Mouse (Mus musculus): ENCODE results near the gene AI837181. TPM values are rescaled to one million over a fixed set of nuclear protein-coding genes. Genes with fewer than 3 reads are reported as not detected.

Gene AI837181
- 10 to 100 TPM; 35.9 to 38.9 TPM for polyA plus RNA-seq (2017; shearing (Covaris generic))

DNA sequence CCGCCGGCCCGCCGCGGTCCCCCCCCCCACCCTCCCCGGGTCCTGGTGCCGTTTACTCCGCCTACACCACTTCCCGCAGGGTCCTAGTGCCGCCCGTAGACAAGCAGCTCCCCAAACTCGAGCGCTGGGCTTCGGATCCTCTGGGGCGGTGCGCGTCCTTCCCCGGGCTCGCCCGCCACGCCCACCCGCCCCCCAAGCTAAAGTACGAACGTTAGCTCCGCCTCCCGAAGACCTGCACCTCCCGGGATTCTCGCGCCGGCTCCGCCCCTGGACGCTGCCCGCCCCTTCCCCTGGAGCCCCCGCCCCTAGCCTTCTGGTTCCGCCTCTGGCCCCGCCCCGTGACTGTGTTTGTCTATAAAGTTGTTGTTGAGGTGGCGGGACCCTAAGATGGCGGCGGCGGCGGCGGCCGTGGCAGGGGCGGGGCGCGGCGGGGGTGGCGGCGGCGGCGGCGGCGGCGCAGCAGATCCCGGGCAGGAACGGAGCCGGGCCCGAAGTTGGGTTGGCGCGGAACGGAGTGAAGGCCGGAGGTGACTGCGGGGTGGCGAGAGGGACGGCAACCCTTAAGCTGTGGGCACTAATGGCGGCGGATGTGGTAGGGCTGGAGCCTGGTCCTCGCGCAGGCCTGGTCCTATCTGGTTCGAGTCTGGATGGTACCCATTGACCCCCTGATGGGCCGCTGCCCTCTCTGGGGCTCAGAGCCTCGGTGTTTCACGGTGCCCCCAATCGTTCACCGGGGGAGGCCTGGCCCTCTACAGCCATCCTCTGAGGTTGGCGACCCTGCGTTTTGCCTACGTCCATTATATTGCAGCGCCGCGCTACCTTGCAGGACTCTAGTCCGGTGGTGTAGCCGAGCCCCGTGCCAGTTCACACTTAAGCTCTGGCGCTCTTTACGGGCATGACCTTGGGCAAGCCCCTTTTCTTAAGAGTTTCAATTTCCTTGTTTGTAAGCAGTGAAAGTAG, at the start of gene AI837181, which contains the start of gene Drap1:
Gene AI837181, plus strand, starts transcription at position 363 of the 960 bp plus-strand sequence.
Gene Drap1, minus strand, starts transcription at position 198 of the 960 bp plus-strand sequence.

DNA sequence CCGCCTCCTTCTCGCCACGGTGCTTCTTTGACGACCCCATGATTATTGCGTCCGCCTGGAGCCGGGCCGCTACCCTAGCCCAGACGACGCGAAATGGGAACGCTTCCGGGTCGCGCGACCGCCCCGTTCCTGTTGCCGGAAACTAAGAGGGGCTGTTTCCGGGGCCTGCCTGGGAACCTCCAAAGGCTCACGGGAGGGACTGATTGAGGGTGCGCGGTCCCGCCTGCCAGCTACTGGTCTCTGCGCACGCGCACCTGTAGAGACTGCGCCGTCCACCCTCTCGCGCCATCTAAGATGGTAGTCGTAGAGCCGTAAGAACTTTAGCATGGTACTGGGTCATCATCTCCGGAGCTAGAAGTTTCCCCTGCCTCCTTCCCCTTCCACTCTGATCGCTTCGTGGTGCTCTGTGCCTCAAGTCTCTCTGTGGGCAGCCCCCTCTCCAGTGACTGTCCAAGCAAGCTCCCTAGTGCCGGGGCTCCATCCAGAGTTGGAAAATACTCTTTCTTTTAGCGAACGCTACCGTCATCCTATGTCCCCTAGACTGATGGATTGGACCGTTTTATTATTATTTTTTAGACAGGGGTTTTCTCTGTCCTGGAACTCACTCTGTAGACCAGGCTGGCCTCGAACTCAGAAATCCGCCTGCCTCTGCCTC, 36.2 kb upstream of the AI837181 start, which contains the start of gene Sart1:
Gene Sart1, minus strand, starts transcription at position 116 of the 655 bp plus-strand sequence.

DNA sequence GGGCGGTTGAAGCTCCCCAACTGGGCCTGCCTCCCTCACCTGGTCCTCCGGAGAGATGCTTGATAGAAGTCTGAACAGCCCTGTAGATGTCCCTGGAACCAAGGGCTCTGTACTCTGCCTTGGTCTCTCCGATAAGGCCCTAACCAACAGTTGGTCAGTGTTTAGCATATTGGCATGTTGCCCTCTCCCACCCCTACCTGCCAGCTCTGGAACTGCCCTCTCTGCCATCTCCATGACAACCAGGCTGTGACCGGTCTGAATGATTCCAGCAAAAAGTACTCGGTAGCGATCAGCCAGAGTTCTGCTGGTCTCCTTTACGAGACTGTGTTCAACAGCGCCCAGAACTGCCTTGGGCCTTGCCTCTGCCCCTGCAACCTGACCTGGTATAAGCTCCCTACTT, 22.7 kb upstream of the AI837181 start, which contains the start of gene Tsga10ip:
Gene Tsga10ip, minus strand, starts transcription at position 234 of the 400 bp plus-strand sequence.

DNA sequence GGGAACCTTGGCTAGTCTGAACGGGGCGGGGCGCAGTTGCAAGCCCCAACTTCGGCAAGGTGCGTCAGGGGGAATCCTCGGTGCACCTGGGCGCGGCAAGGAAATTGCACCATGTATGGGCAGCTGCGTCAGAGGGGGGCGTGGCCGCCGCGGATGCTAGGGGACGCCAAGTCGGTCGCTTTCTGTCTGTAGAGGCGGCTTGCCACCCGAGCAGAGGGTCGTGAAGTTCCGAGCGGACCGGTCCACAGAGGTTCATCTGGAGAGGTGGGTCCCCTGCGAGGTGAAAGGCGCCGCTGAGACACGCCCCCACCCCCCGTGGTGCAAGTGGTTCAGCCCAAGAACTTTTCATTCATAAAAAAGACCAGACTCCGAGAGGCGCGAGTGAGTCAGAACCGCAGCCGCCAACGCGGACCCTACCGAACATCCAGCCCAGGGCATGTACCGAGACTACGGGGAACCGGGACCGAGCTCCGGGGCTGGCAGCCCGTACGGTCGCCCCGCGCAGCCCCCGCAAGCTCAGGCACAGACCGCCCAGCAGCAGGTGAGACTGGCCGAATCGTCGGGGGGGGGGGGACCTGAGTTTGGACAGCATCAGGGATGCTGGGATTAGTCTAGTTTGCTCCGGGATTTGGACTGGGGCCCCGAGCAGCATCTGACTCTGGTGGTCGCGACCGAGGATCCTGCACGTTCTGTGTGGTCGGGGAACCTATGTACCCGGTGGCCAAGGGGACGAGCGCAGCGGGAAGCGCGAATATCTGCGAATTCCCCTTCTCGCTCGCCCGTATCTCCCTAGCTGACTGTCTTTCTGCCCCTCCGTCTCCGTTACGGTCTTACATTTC, 22.8 kb downstream of the AI837181 start, which contains the start of gene Fosl1:
Gene Fosl1, plus strand, starts transcription at position 33 of the 839 bp plus-strand sequence.

DNA sequence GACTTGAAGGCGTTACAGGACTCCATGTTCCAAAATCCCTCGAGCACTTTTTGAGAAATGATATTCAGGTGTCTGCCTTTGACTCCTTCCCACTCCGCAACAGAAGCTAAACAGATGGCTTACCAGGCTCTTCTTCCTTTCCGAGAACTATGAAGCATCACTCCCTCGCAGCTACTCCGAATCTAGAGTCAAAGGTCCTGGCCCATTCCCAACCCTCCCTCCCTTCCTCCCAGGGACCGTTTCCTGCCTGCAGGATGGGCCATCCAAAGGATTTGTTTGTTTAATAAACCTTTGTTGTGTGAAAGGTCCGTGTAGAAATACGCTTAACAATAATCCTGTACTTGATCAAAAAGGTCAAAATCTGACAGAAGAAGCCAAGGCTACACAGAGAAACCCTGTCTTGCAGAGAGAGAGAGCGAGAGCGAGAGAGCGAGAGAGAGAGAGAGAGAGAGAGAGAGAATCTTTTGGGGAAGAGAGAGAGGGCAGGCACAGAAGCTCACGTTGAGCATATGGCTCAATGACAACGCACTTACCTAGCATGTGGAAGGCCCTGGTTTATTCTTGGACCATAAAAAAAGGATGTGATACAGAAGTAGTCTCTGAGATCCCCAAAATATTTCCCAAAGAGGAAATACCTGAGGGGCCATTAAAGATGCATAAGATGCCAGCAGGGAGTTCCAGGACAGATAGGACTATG, 33.0 kb downstream of the AI837181 start, which contains the start of gene Ccdc85b:
Gene Ccdc85b, minus strand, starts transcription at position 149 of the 697 bp plus-strand sequence.

GRCm38 (mm10) chr19:5460465-5460911, 35.5 kb downstream of the AI837181 start, which contains the start of gene Fibp:
TSS of gene Fibp (plus strand) at chr19:5460615.

GRCm38 (mm10) chr19:5468374-5468773, 43.4 kb downstream of the AI837181 start, which contains the start of gene Ctsw:
TSS of gene Ctsw (minus strand) at chr19:5468507.

GRCm38 (mm10) chr19:5473720-5474119, 48.8 kb downstream of the AI837181 start, which contains the start of gene Efemp2:
TSS of gene Efemp2 (plus strand) at chr19:5473954.

Other genes with a start within 250 kb of the AI837181 start
- gene Pacs1, start 152.0 kb upstream of the AI837181 start, polyA plus RNA-seq (2017; shearing (Covaris generic)): 100 to 1,000 TPM in 1 of 2 experiments, 10 to 100 TPM in 1; 73.5 to 129 TPM
- gene Sf3b2, start 129.7 kb upstream of the AI837181 start, polyA plus RNA-seq (2017; shearing (Covaris generic)): 100 to 1,000 TPM; 293 to 325 TPM
- gene Gal3st3, start 126.8 kb upstream of the AI837181 start, polyA plus RNA-seq (2017; shearing (Covaris generic)): under 1 TPM; 0.10 to 0.39 TPM
- gene Catsper1, start 89.4 kb upstream of the AI837181 start, polyA plus RNA-seq (2017; shearing (Covaris generic)): under 1 TPM in 1 of 2 experiments, not detected in 1; 0.07 TPM
- 1 to 10 TPM; 3.0 to 5.4 TPM for gene Cst6, start 75.6 kb upstream of the AI837181 start, polyA plus RNA-seq (2017; shearing (Covaris generic))
- gene Eif1ad, start 58.4 kb upstream of the AI837181 start, polyA plus RNA-seq (2017; shearing (Covaris generic)): 10 to 100 TPM; 51.1 to 61.3 TPM
- gene Banf1, start 58.0 kb upstream of the AI837181 start, polyA plus RNA-seq (2017; shearing (Covaris generic)): 100 to 1,000 TPM; 260 to 336 TPM
- gene Sart1, start 36.4 kb upstream of the AI837181 start, polyA plus RNA-seq (2017; shearing (Covaris generic)): 100 to 1,000 TPM; 177 to 178 TPM
- 1 to 10 TPM in 1 of 2 experiments, under 1 TPM in 1; 0.94 to 1.5 TPM for gene Tsga10ip, start 22.6 kb upstream of the AI837181 start, polyA plus RNA-seq (2017; shearing (Covaris generic))
- 100 to 1,000 TPM; 175 to 253 TPM for gene Drap1, start 165 bp upstream of the AI837181 start, polyA plus RNA-seq (2017; shearing (Covaris generic))
- under 1 TPM in 1 of 2 experiments, not detected in 1; 0.10 TPM for gene Fosl1, start 22.4 kb downstream of the AI837181 start, polyA plus RNA-seq (2017; shearing (Covaris generic))
- gene Ccdc85b, start 32.8 kb downstream of the AI837181 start, polyA plus RNA-seq (2017; shearing (Covaris generic)): 10 to 100 TPM; 10.6 to 11.9 TPM
- 100 to 1,000 TPM; 135 to 140 TPM for gene Fibp, start 35.5 kb downstream of the AI837181 start, polyA plus RNA-seq (2017; shearing (Covaris generic))
- 100 to 1,000 TPM; 166 to 186 TPM for gene Ctsw, start 43.4 kb downstream of the AI837181 start, polyA plus RNA-seq (2017; shearing (Covaris generic))
- gene Efemp2, start 48.8 kb downstream of the AI837181 start, polyA plus RNA-seq (2017; shearing (Covaris generic)): 1 to 10 TPM; 1.6 to 3.1 TPM
- 10 to 100 TPM; 56.5 to 60.6 TPM for gene Mus81, start 63.3 kb downstream of the AI837181 start, polyA plus RNA-seq (2017; shearing (Covaris generic))
- gene Cfl1, start 65.3 kb downstream of the AI837181 start, polyA plus RNA-seq (2017; shearing (Covaris generic)): 1,000 to 10,000 TPM; 4,073 to 4,463 TPM
- gene 1700020D05Rik, start 78.6 kb downstream of the AI837181 start, polyA plus RNA-seq (2017; shearing (Covaris generic)): under 1 TPM in 1 of 2 experiments, not detected in 1; 0.22 TPM
- 10 to 100 TPM; 10.7 to 22.0 TPM for gene Snx32, start 85.4 kb downstream of the AI837181 start, polyA plus RNA-seq (2017; shearing (Covaris generic))
- under 1 TPM in 1 of 2 experiments, not detected in 1; 0.57 TPM for gene Ovol1, start 135.5 kb downstream of the AI837181 start, polyA plus RNA-seq (2017; shearing (Covaris generic))
- 10 to 100 TPM; 11.7 to 22.5 TPM for gene Ap5b1, start 142.9 kb downstream of the AI837181 start, polyA plus RNA-seq (2017; shearing (Covaris generic))
- 100 to 1,000 TPM; 104 to 115 TPM for gene Rnaseh2c, start 176.7 kb downstream of the AI837181 start, polyA plus RNA-seq (2017; shearing (Covaris generic))
- 10 to 100 TPM; 37.2 to 37.4 TPM for gene Kat5, start 185.1 kb downstream of the AI837181 start, polyA plus RNA-seq (2017; shearing (Covaris generic))
- gene Rela, start 212.3 kb downstream of the AI837181 start, polyA plus RNA-seq (2017; shearing (Covaris generic)): 100 to 1,000 TPM; 137 to 140 TPM
- 100 to 1,000 TPM; 121 to 239 TPM for gene Sipa1, start 238.6 kb downstream of the AI837181 start, polyA plus RNA-seq (2017; shearing (Covaris generic))